Mouse (Mus musculus) limb, embryonic 10.5 days (tissue): ENCODE measurements around the gene Hpf1. TPM values are rescaled to one million over a fixed set of nuclear protein-coding genes. Genes with fewer than 3 reads are reported as not detected.

Experiments used
- polyA plus RNA-seq: library from polyadenylated mRNA; unstranded; fragments of >200 nt; fragmentation: Nextera tagmentation; extraction: Ambion mirVana; gene quantifications from 2 replicates; pipeline ENCODE4 v1.2.1, GENCODE M21; 2016

Gene Hpf1
- polyA plus RNA-seq, 1 experiment from 2014 or later = 116 TPM

Other genes starting within 250 kb of the Hpf1 start
- gene Clcn3, start 92.9 kb downstream of the Hpf1 start, polyA plus RNA-seq = 10.9 and 11.8 TPM in 2 replicates
- 14.7 and 18.3 TPM in 2 replicates for gene Nek1, start 102.8 kb downstream of the Hpf1 start, polyA plus RNA-seq